Mouse (Mus musculus) C2C12 (cell line): ENCODE data around the gene Nfkbib.

Experiments
- MAX ChIP-seq: IDR thresholded peaks from one replicate; pipeline ENCODE4 v1.6.1; 2011; ENCODE audit warnings: mild to moderate bottlenecking, control low read depth
- USF1 ChIP-seq: IDR thresholded peaks from one replicate; pipeline ENCODE4 v1.6.1; 2011; ENCODE audit warnings: low read depth, mild to moderate bottlenecking, control low read depth, moderate library complexity

- TF ChIP-seq USF1 = no peak
- TF ChIP-seq MAX = no peak
Observed at GRCm38 (mm10) chr7:28720753-28721537, 46.4 kb downstream of the Nfkbib start.
